Mouse (Mus musculus) myocyte (in vitro differentiated cells): Measurements from ENCODE around the gene Ddrgk1. TPM values are rescaled to one million over a fixed set of nuclear protein-coding genes. Genes with fewer than 3 reads are reported as not detected.

ENCODE experiments used
- H3K27me3 ChIP-seq: one replicate; pipeline ENCODE4 v1.6.1; 2011; ENCODE audit not compliant: control insufficient read depth, insufficient read depth, insufficient read length
- H3K36me3 ChIP-seq: one replicate; pipeline ENCODE4 v1.6.1; 2011; ENCODE audit not compliant: control insufficient read depth, insufficient read depth
- H3K4me2 ChIP-seq: one replicate; pipeline ENCODE4 v1.6.1; 2011; ENCODE audit warnings: low read depth, control low read depth
- H3K4me3 ChIP-seq: one replicate; pipeline ENCODE4 v1.5.1; 2011; ENCODE audit warnings: mild to moderate bottlenecking, control low read depth, moderate library complexity
- H3K79me2 ChIP-seq: one replicate; pipeline ENCODE4 v1.6.1; 2011; ENCODE audit not compliant: control insufficient read depth, insufficient read depth
- H3ac ChIP-seq: one replicate; pipeline ENCODE4 v1.6.1; 2011; ENCODE audit not compliant: control insufficient read depth, insufficient read length
- CEBPB ChIP-seq: IDR thresholded peaks from 2 replicates; pipeline ENCODE4 v1.6.1; 2011; ENCODE audit warnings: mild to moderate bottlenecking, moderate library complexity; ENCODE audit not compliant: poor library complexity, insufficient read depth, severe bottlenecking
- E2F4 ChIP-seq: IDR thresholded peaks from one replicate; pipeline ENCODE4 v1.6.1; 2011; ENCODE audit warnings: mild to moderate bottlenecking, control low read depth, moderate library complexity; ENCODE audit not compliant: insufficient read depth
- MAX ChIP-seq: IDR thresholded peaks from one replicate; pipeline ENCODE4 v1.6.1; 2011; ENCODE audit warnings: low read depth, mild to moderate bottlenecking, control low read depth
- MYOD1 ChIP-seq, 3 experiments: IDR thresholded peaks; one replicate each; pipeline ENCODE4 v1.6.1; 2011; ENCODE audit warnings: control low read depth in 2 of 3, low read depth in 2 of 3, mild to moderate bottlenecking in 2 of 3, moderate library complexity in 1 of 3; ENCODE audit not compliant: insufficient read length in 2 of 3, control insufficient read depth in 1 of 3
- MYOG ChIP-seq, 3 experiments: IDR thresholded peaks; one replicate each; pipeline ENCODE4 v1.6.1; 2011; ENCODE audit warnings: control low read depth in 2 of 3, low read depth in 2 of 3, mild to moderate bottlenecking in 2 of 3; ENCODE audit not compliant: insufficient read length in 2 of 3, control insufficient read depth in 1 of 3, insufficient read depth in 1 of 3
- POLR2A ChIP-seq: IDR thresholded peaks from one replicate; pipeline ENCODE4 v1.6.1; 2011; ENCODE audit warnings: low read depth, mild to moderate bottlenecking, control low read depth, moderate library complexity; ENCODE audit not compliant: insufficient read length
- POLR2AphosphoS2 ChIP-seq: IDR thresholded peaks from one replicate; pipeline ENCODE4 v1.6.1; 2011; ENCODE audit warnings: low read depth, control low read depth; ENCODE audit not compliant: insufficient read length
- REST ChIP-seq: IDR thresholded peaks from one replicate; pipeline ENCODE4 v1.6.1; 2011; ENCODE audit warnings: mild to moderate bottlenecking, control low read depth, moderate library complexity; ENCODE audit not compliant: insufficient read depth, insufficient read length
- SRF ChIP-seq: IDR thresholded peaks from one replicate; pipeline ENCODE4 v1.6.1; 2011; ENCODE audit warnings: low read depth; ENCODE audit not compliant: control insufficient read depth, insufficient read length
- TCF12 ChIP-seq: IDR thresholded peaks from one replicate; pipeline ENCODE4 v1.6.1; 2011; ENCODE audit warnings: mild to moderate bottlenecking, control low read depth; ENCODE audit not compliant: poor library complexity, insufficient read depth, severe bottlenecking
- TCF3 ChIP-seq: IDR thresholded peaks from one replicate; pipeline ENCODE4 v1.6.1; 2011; ENCODE audit warnings: low read depth, control low read depth; ENCODE audit not compliant: insufficient read length
- USF1 ChIP-seq: IDR thresholded peaks from one replicate; pipeline ENCODE4 v1.6.1; 2011; ENCODE audit warnings: low read depth, mild to moderate bottlenecking, control low read depth, moderate library complexity
- polyA plus RNA-seq: library from polyadenylated mRNA; unstranded; fragments of >200 nt; fragmentation: generic; extraction: Trizol; gene quantifications from one replicate; pipeline ENCODE4 v1.2.1, GENCODE M21; 2012; ENCODE audit warnings: missing spikeins

The Ddrgk1 gene
- polyA plus RNA-seq, 1 experiment: 137 TPM

DNA sequence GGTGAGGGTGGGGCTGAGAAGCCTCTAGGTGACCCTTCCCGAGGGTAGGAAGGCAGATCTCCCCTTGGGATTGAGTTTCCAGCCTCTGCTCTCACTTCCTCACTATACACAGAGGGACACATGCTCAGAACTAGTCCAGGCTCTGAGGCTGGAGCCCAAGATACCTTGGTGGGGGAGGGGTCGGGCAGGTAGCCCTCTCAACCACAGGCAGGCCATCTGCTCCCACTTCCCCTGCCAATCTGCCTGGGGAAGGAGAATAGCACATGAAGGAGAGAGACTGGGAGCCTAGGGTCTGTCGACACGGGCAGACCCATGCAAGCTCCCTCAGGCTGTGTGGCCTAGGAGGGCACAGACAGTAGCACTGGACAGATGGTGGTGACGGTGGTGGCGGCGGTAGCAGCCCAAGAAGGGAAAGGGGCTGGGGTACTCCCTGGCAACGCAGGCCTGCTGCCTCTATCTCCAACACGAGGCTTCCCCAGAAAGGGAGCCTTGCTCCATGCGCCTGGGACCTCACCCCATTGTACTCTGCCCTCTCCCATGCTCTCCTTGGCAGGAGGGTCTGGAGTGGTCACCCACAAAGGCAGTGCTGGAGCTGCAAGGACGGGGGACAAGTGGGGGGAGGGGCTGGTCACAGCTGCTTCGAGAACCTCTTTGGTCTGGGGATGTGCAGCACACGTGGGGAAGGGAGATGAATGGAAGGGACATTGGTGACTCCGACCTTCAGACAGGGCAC lies 30.3 kb downstream of the Ddrgk1 start:
- H3ac ChIP-seq: no peak overlapping the region
- H3K4me2 ChIP-seq: no peak overlapping the region
- TF ChIP-seq MYOD1 (IDR thresholded peaks at IDR 0.05; ENCODE audit: control insufficient read depth in 1 of 3, insufficient read length in 2 of 3, low read depth in 2 of 3): no peak
- no peak for TF ChIP-seq CEBPB
- TF ChIP-seq TCF12: no peak
- TF ChIP-seq TCF3: no peak
- no peak for TF ChIP-seq USF1
- TF ChIP-seq SRF: no peak
- H3K79me2 ChIP-seq: peaks cover 6% of the 10 kb centered on the region
- H3K36me3 ChIP-seq: no peaks in the 10 kb centered on the region
- no peaks in the 10 kb centered on the region for H3K27me3 ChIP-seq
- H3K4me3 ChIP-seq: no peak overlapping the region

DNA sequence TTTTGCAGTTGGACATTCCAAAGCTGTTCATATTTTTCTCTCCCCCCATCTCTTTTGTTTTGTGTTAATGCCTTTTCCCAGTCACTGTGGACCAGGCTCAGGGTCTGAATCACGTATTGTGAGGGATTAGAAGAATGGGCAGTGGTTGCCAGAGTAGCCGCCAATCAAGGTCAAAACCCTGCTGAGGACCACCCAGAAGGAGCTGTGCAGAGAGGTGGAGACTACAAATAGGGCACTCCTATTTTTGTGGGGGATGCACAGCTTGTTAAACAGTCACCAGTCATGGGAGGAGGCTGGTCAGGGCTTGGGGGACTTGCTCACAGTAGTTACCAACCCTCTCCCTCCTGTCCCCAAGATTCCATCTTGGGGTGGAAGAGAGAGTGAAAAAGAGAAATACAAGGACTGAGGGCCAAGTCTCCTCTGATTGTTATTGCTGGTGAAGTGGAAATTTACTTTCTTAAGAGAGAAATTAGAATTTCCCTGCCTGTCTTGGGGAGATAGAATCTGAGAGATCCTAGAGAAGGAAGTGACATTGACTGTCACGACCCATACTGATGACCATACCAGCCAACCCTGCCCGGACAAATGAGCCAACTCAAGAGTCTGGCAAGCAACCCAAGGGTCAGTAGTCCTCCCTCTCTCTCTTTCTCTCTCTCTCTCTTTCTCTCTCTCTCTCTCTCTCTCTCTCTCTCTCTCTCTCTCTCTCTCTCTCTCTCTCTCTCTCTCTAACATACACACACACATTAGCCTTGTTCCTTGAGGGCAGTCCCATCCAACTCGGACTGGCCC lies 31.4 kb downstream of the Ddrgk1 start:
- Histone ChIP-seq H3ac (no peak overlapping the region), H3K27me3 (no peaks in the 10 kb centered on the region), H3K79me2 (peaks cover 17% of the 10 kb centered on the region), H3K4me2 (no peak overlapping the region), H3K4me3 (no peak overlapping the region), H3K36me3 (no peaks in the 10 kb centered on the region)
- no peak for TF ChIP-seq E2F4
- TF ChIP-seq CEBPB: no peak
- no peak for TF ChIP-seq SRF
- TF ChIP-seq POLR2A: no peak
- TF ChIP-seq REST: no peak
- TF ChIP-seq TCF12: no peak
- no peak for TF ChIP-seq MYOD1 (IDR thresholded peaks at IDR 0.05; ENCODE audit: control insufficient read depth in 1 of 3, insufficient read length in 2 of 3, low read depth in 2 of 3)
- TF ChIP-seq POLR2AphosphoS2: no peak

DNA sequence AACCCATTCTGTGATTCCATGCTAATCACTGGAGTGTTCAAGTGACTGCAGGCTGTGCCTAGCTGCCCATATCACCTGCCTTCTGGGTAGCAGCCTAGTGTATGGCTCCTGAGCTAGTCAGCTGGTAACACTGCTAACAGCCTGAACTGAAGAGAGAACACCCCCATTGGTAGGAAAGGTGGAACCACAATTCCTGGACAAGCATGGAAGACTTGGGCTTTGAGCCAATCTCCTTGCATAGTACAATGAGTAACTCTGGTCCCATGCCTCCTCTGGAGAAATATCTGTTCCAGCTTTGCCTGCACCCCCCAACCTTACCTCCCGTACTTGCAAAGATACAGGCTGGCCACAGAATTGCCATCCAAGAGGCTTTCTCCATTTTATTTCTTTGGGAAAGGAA lies 32.0 kb downstream of the Ddrgk1 start:
- no peak overlapping the region for H3K4me3 ChIP-seq
- peaks cover 4% of the 10 kb centered on the region for H3K36me3 ChIP-seq
- H3K4me2 ChIP-seq: no peak overlapping the region
- no peaks in the 10 kb centered on the region for H3K27me3 ChIP-seq
- no peak overlapping the region for H3ac ChIP-seq
- H3K79me2 ChIP-seq: peaks cover 21% of the 10 kb centered on the region
- TF ChIP-seq POLR2AphosphoS2 (peak; percentile 68), CEBPB (no peak), MYOD1 (IDR thresholded peaks at IDR 0.05; ENCODE audit: control insufficient read depth in 1 of 3, insufficient read length in 2 of 3, low read depth in 2 of 3) (no peak), MYOG (IDR thresholded peaks at IDR 0.05; ENCODE audit: control insufficient read depth in 1 of 3, insufficient read depth in 1 of 3, insufficient read length in 2 of 3, low read depth in 2 of 3) (no peak), E2F4 (no peak), POLR2A (no peak)

DNA sequence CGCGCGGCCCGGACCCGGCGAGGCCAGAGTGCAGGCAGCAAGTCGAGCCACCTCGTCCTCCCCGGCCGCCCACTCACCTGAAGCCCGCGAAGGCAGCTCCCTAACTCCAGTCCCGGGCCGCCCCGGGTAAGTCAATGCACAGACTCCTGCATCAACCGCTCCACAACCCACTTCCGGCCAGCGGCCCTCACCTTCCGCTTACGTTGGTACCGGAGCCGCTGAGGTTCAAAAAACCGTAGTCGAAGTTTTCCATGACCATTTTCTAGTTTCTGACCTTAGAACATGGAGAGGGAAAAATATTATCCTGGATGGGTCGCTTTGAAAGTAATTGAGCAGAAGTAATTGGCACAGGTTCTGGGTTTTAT lies 34.6 kb downstream of the Ddrgk1 start, which contains the start of the genes Fastkd5 and Ubox5:
TSS of gene Fastkd5 (minus strand) at position 189 of the 365 bp plus-strand sequence.
TSS of gene Ubox5 (minus strand) at position 200 of the 365 bp plus-strand sequence.
- Histone ChIP-seq H3K79me2 (peaks cover 44% of the 10 kb centered on the region), H3K27me3 (no peaks in the 10 kb centered on the region), H3ac (peak within 1 kb of the TSS; percentile 73), H3K4me3 (peak within 1 kb of the TSS; percentile 89), H3K4me2 (peak within 1 kb of the TSS; percentile 94), H3K36me3 (peaks cover 14% of the 10 kb centered on the region)
- peak; percentile 59 for TF ChIP-seq POLR2A
- TF ChIP-seq MYOG (IDR thresholded peaks at IDR 0.05; ENCODE audit: control insufficient read depth in 1 of 3, insufficient read depth in 1 of 3, insufficient read length in 2 of 3, low read depth in 2 of 3): no peak
- no peak for TF ChIP-seq SRF
- no peak for TF ChIP-seq REST
- TF ChIP-seq TCF12: no peak
- no peak for TF ChIP-seq TCF3
- peak; percentile 42 for TF ChIP-seq POLR2AphosphoS2
- TF ChIP-seq E2F4: no peak
- TF ChIP-seq MYOD1 (IDR thresholded peaks at IDR 0.05; ENCODE audit: control insufficient read depth in 1 of 3, insufficient read length in 2 of 3, low read depth in 2 of 3): no peak
- no peak for TF ChIP-seq CEBPB
- TF ChIP-seq USF1: no peak
- TF ChIP-seq MAX: no peak
